8 mouse cellular contexts compared by ENCODE assay signal in the genomic region with DNA sequence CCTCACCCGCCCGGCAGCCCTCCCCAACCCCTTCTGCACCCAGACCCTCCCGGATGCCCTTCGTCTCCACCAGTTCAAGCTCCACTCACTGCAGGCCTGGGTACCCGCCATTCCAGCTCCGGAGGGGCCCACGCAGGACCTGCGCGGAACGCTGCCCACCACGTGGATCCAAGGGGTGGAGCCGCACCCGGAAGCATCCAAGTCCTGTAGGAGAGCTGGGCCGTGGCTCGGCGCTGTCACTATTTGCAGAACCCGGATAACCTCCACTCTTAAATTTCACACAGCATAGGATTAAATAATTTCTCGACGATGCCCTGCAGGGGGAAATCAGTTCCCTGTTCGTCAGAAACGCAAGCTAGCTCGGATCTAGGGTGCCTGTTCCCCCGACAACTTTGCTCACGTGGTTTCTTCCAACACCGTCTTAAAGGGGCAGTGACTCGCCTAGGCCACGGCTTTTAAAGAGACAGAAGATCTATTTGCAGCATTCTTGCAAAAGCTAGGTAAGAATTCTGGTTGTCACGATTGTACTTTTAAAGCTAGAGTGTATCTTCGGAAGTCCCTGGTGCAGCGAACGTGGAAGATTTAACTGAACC. TPM values are rescaled to one million over a fixed set of nuclear protein-coding genes. Genes with fewer than 3 reads are reported as not detected.
DNase-seq lines count a peak whose midpoint lies in the region; ATAC-seq and TF ChIP-seq lines count a peak whose summit lies in the region.

A gene (minus strand): TSS at position 185 of the 593 bp plus-strand sequence.
A gene (plus strand): TSS at position 451 of the 593 bp plus-strand sequence.

- H3K27me3 ChIP-seq in heart, embryonic 12.5 days (replicated peaks), result no peaks in the 10 kb centered on the region
- no peaks in the 10 kb centered on the region for H3K27me3 ChIP-seq in kidney, embryonic 16.5 days (ENCODE audit: insufficient read depth, low read length)

- H3K36me3 ChIP-seq in heart, embryonic 12.5 days, result peaks cover 35% of the 10 kb centered on the region
- H3K36me3 ChIP-seq in kidney, embryonic 16.5 days (ENCODE audit: insufficient read depth, low read length), result peaks cover 30% of the 10 kb centered on the region

- no peak for TF ChIP-seq CTCF in brain, embryonic 14.5 days (IDR thresholded peaks at IDR 0.05; ENCODE audit: borderline replicate concordance, extremely low read depth, insufficient read depth, insufficient read length)

- no peaks in the 10 kb centered on the region for H3K9me3 ChIP-seq in heart, embryonic 12.5 days (replicated peaks)
- no peaks in the 10 kb centered on the region for H3K9me3 ChIP-seq in kidney, embryonic 16.5 days (ENCODE audit: low read length)

- H3K27ac ChIP-seq in heart, embryonic 12.5 days (ENCODE audit: poor library complexity, severe bottlenecking), result peak within 1 kb of the TSS; percentile 70
- H3K27ac ChIP-seq in kidney, embryonic 16.5 days (ENCODE audit: low read length), result peak within 1 kb of the TSS; percentile 36

- ATAC-seq in erythroblast, adult 5-6 weeks (replicated peaks; ENCODE audit: low FRiP score, poor library complexity, severe bottlenecking), result peak; percentile 68
- ATAC-seq in heart, embryonic 12.5 days (ENCODE audit: insufficient number of reproducible peaks, low FRiP score), result peak; percentile 68
- ATAC-seq in kidney, embryonic 16.5 days (ENCODE audit: low FRiP score, low TSS enrichment), result peak; percentile 61
- peak; percentile 47 for ATAC-seq in monocyte, adult 5-6 weeks (replicated peaks; ENCODE audit: insufficient number of reproducible peaks, low FRiP score, low TSS enrichment, poor library complexity, severe bottlenecking)

- peak within 1 kb of the TSS; percentile 85 for H3K9ac ChIP-seq in heart, embryonic 12.5 days
- peak within 1 kb of the TSS; percentile 78 for H3K9ac ChIP-seq in kidney, embryonic 16.5 days (replicated peaks; ENCODE audit: low read length)

- peak within 1 kb of the TSS; percentile 89 for H3K4me3 ChIP-seq in heart, embryonic 12.5 days
- peak within 1 kb of the TSS; percentile 75 for H3K4me3 ChIP-seq in kidney, embryonic 16.5 days (ENCODE audit: low read length)

- peak within 1 kb of the TSS; percentile 88 for H3K4me2 ChIP-seq in heart, embryonic 12.5 days
- H3K4me2 ChIP-seq in kidney, embryonic 16.5 days (replicated peaks; ENCODE audit: low read depth, low read length), result peak within 1 kb of the TSS; percentile 98

- WGBS in heart, embryonic 12.5 days, result under 1% methylated on average over 31 of the region's 31 CpGs
- under 1% methylated on average over 31 of the region's 31 CpGs for WGBS in kidney, embryonic 16.5 days

- DNase-seq in CD4-positive, CD25-positive, alpha-beta regulatory T cell, adult 2 months (ENCODE audit: low read depth, low spot score), result peak; percentile 89
- peak; percentile 96 for DNase-seq in brain, embryonic 14.5 days (ENCODE audit: low read depth)
- DNase-seq in liver, result peak; percentile 83
- DNase-seq in spleen, postnatal 4 days (ENCODE audit: low spot score in 2 of 2), result peak; percentile 81 to 90

- TF ChIP-seq POLR2A in brain, embryonic 14.5 days (IDR thresholded peaks at IDR 0.05; ENCODE audit: borderline replicate concordance, extremely low read depth, insufficient read depth, insufficient read length, poor library complexity, severe bottlenecking), result peak; percentile 35; the same call in 1 of the 2 replicates

- H3K4me1 ChIP-seq in heart, embryonic 12.5 days (replicated peaks), result peaks cover 45% of the 10 kb centered on the region
- peaks cover 28% of the 10 kb centered on the region for H3K4me1 ChIP-seq in kidney, embryonic 16.5 days (ENCODE audit: insufficient read depth, low read length)

RNA-seq across cellular contexts. Expression of the first gene that starts in this region (rescaled TPM):
- polyA plus RNA-seq in brain, embryonic 14.5 days (2012; rRNA removed), result 11.9 and 12.7 TPM in 2 replicates
- 1.2 and 1.9 TPM in 2 replicates for total RNA-seq in erythroblast, adult 5-6 weeks (2015; ENCODE audit: low replicate concordance)
- 2.6 and 5.7 TPM in 2 replicates for total RNA-seq in erythroblast, adult 5-6 weeks (2017; ENCODE audit: low replicate concordance)
- 17.6 and 18.4 TPM in 2 replicates for polyA plus RNA-seq in heart, embryonic 12.5 days (2016; fragmentation: Nextera tagmentation; extraction: Ambion mirVana)
- 25.0 and 27.7 TPM in 2 replicates for polyA plus RNA-seq in kidney, embryonic 16.5 days (2015; fragmentation: Nextera tagmentation; extraction: Ambion mirVana)
- 6.9 to 8.9 TPM (median 7.2 TPM) in 3 replicates for total RNA-seq in monocyte, adult 5-6 weeks (2017)

RNA-seq across cellular contexts. Expression of the second gene that starts in this region (rescaled TPM):
- 8.2 and 8.9 TPM in 2 replicates for polyA plus RNA-seq in brain, embryonic 14.5 days (2012; rRNA removed)
- total RNA-seq in erythroblast, adult 5-6 weeks (2015; ENCODE audit: low replicate concordance), result 0.19 and 3.3 TPM in 2 replicates
- total RNA-seq in erythroblast, adult 5-6 weeks (2017; ENCODE audit: low replicate concordance), result not detected in 2 replicates
- 17.5 and 19.4 TPM in 2 replicates for polyA plus RNA-seq in heart, embryonic 12.5 days (2016; fragmentation: Nextera tagmentation; extraction: Ambion mirVana)
- polyA plus RNA-seq in kidney, embryonic 16.5 days (2015; fragmentation: Nextera tagmentation; extraction: Ambion mirVana), result 3.3 and 4.0 TPM in 2 replicates
- total RNA-seq in monocyte, adult 5-6 weeks (2017), result not detected in 3 replicates

Comparison
In these comparisons a context has a peak if more than half of its experiments do, and no peak if none do; other contexts are left out.
1. Peak in every context shown above with its lines: DNase-seq, ATAC-seq, H3K4me3 ChIP-seq and H3K27ac ChIP-seq.